Mouse (Mus musculus): ENCODE results near the gene Ino80d.

DNA sequence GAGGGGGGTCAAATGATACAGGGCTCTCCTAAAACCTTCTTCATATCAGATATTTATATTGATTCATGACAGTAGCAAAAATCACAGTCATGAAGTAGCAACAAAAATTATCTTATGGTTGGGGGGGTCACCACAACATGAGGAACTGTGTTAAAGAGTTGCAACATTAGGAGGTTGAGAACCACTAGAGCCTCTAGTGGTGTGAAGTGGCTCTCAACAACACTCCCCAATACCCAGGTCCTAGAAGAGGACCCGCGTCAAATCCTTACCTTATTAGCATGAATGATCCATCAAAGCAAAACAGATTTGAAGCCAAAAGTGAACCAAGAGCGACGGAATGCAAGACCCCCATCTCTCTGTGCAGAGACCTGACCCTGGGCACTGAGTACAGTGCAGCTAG lies 161.4 kb downstream of the Ino80d start:
- TF ChIP-seq CTCF (IDR thresholded peaks at IDR 0.05; ENCODE audit: extremely low read depth, insufficient read length, insufficient replicate concordance, low read depth, low read length), result no peak
- TF ChIP-seq POLR2A (IDR thresholded peaks at IDR 0.05; ENCODE audit: low read depth, low read length), result no peak
